In the genomic region with DNA sequence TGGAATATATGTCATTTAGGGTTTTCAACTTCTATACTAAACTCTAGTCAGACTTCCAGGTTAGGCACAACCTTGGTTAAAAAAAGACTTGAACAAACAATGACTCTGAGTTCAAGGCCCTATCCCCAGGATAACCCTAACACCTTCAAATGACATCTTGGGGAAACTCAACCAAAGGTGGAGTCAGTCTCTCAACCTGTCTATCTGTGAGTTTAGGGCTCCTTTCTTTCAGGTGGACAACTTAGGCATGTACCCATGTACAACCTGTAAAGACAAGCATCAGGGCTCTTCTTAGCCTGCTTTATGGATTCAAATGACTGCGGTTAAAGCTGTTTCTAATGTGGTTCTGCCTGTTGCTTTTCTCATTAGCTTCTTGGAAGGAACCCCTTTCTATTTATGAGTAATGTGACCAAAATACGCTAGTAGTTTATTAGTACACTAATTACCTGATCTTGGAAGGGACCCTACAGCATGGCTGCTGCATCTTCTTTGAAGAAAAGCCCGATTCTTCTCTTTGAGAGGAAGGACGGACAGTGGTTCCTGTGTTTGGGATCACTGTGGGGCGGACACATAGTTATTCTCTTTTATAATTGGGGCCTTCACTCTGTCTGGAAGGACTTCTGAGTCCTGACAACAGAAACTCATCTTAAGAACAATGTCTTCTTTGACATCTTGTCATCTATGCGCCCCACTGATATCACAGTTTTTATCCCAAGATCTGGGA, we compare ENCODE assay signal across 11 mouse cellular contexts. TPM values are rescaled to one million over a fixed set of nuclear protein-coding genes. Genes with fewer than 3 reads are reported as not detected.
DNase-seq lines count a peak whose midpoint lies in the region; ATAC-seq and TF ChIP-seq lines count a peak whose summit lies in the region.
"Had no signal": no experiment of that assay in that cellular context is flagged by ENCODE, and none has a peak within 500 bp of the region (broad histone marks: within the 10 kb centered on the region; RNA-seq: fewer than 3 reads in every experiment).

No protein-coding gene starts in this region.

- WGBS in forebrain, embryonic 10.5 days = 83% methylated on average over 6 of the region's 6 CpGs
- 78% methylated on average over 6 of the region's 6 CpGs for WGBS in forebrain, postnatal 0 days
- WGBS in kidney, postnatal 0 days = 88% methylated on average over 6 of the region's 6 CpGs
- WGBS in forebrain, embryonic 13.5 days = 85% methylated on average over 6 of the region's 6 CpGs
- WGBS in liver, postnatal 0 days (ENCODE audit: insufficient replicate concordance) = 91% methylated on average over 6 of the region's 6 CpGs

- H3K27me3 ChIP-seq in forebrain, embryonic 10.5 days (ENCODE audit: poor library complexity, severe bottlenecking) = no peaks in the 10 kb centered on the region
- no peaks in the 10 kb centered on the region for H3K27me3 ChIP-seq in forebrain, postnatal 0 days (ENCODE audit: insufficient read depth, low read length)
- H3K27me3 ChIP-seq in kidney, postnatal 0 days (ENCODE audit: insufficient read depth, low read length) = no peaks in the 10 kb centered on the region
- H3K27me3 ChIP-seq in forebrain, embryonic 13.5 days = no peaks in the 10 kb centered on the region
- H3K27me3 ChIP-seq in liver, postnatal 0 days (ENCODE audit: insufficient read depth, low read length) = no peaks in the 10 kb centered on the region

- H3K9me3 ChIP-seq in forebrain, embryonic 10.5 days = no peaks in the 10 kb centered on the region
- H3K9me3 ChIP-seq in forebrain, postnatal 0 days (ENCODE audit: low read length) = no peaks in the 10 kb centered on the region
- no peaks in the 10 kb centered on the region for H3K9me3 ChIP-seq in kidney, postnatal 0 days (replicated peaks; ENCODE audit: low read length)
- no peaks in the 10 kb centered on the region for H3K9me3 ChIP-seq in forebrain, embryonic 13.5 days (replicated peaks)
- H3K9me3 ChIP-seq in liver, postnatal 0 days (ENCODE audit: low read length) = no peaks in the 10 kb centered on the region

- no peak overlapping the region for H3K4me2 ChIP-seq in forebrain, postnatal 0 days (ENCODE audit: low read depth)
- H3K4me2 ChIP-seq in kidney, postnatal 0 days (ENCODE audit: low read length) = peak overlapping the region; percentile 51; the same call in 1 of the 2 replicates
- H3K4me2 ChIP-seq in forebrain, embryonic 13.5 days = peak overlapping the region; percentile 65
- peak overlapping the region; percentile 72 for H3K4me2 ChIP-seq in liver, postnatal 0 days (ENCODE audit: low read depth, low read length)

- TF ChIP-seq EP300 in liver, postnatal 0 days (IDR thresholded peaks at IDR 0.05; ENCODE audit: low read depth) = no peak

- no peak for DNase-seq in forebrain, embryonic 10.5 days (ENCODE audit: extremely low spot score, low spot score)
- no peak for DNase-seq in forebrain, postnatal 0 days
- no peak for DNase-seq in kidney, postnatal 0 days (ENCODE audit: low spot score)
- DNase-seq in kidney, adult 18-20 months = no peak
- no peak for DNase-seq in liver, postnatal 0 days
- no peak for DNase-seq in layer of hippocampus, adult 11-12 months (ENCODE audit: low spot score)
- DNase-seq in right cerebral cortex, postnatal 4 days = no peak
- DNase-seq: adrenal gland, adult 8-10 months; cerebellum, adult 11 months; layer of hippocampus, adult 9-11 months had no signal

- no peak for ATAC-seq in forebrain, postnatal 0 days
- ATAC-seq in kidney, postnatal 0 days (replicated peaks; ENCODE audit: low FRiP score, low read depth) = no peak
- no peak for ATAC-seq in forebrain, embryonic 13.5 days
- no peak for ATAC-seq in liver, postnatal 0 days

- H3K9ac ChIP-seq in forebrain, postnatal 0 days = no peak overlapping the region
- H3K9ac ChIP-seq in kidney, postnatal 0 days (ENCODE audit: low read depth, low read length) = no peak overlapping the region
- H3K9ac ChIP-seq in forebrain, embryonic 13.5 days = no peak overlapping the region
- H3K9ac ChIP-seq in liver, postnatal 0 days (replicated peaks) = peak overlapping the region; percentile 71; the same call in 1 of the 2 replicates

- no peaks in the 10 kb centered on the region for H3K36me3 ChIP-seq in forebrain, embryonic 10.5 days (replicated peaks)
- no peaks in the 10 kb centered on the region for H3K36me3 ChIP-seq in forebrain, postnatal 0 days (ENCODE audit: insufficient read depth)
- no peaks in the 10 kb centered on the region for H3K36me3 ChIP-seq in kidney, postnatal 0 days (ENCODE audit: insufficient read depth, low read length)
- no peaks in the 10 kb centered on the region for H3K36me3 ChIP-seq in forebrain, embryonic 13.5 days (ENCODE audit: poor library complexity, severe bottlenecking)
- no peaks in the 10 kb centered on the region for H3K36me3 ChIP-seq in liver, postnatal 0 days (replicated peaks; ENCODE audit: insufficient read depth, low read length)

- peak overlapping the region; percentile 52 for H3K4me3 ChIP-seq in forebrain, embryonic 10.5 days
- no peak overlapping the region for H3K4me3 ChIP-seq in forebrain, postnatal 0 days (ENCODE audit: low read depth, low read length)
- H3K4me3 ChIP-seq in kidney, postnatal 0 days (replicated peaks; ENCODE audit: low read depth, low read length) = no peak overlapping the region
- peak overlapping the region; percentile 43 for H3K4me3 ChIP-seq in forebrain, embryonic 13.5 days
- peak overlapping the region; percentile 54 for H3K4me3 ChIP-seq in liver, postnatal 0 days (ENCODE audit: low read depth, low read length)

- TF ChIP-seq CTCF in forebrain, postnatal 0 days (IDR thresholded peaks at IDR 0.05; ENCODE audit: low read depth) = no peak
- no peak for TF ChIP-seq CTCF in kidney, postnatal 0 days (IDR thresholded peaks at IDR 0.05; ENCODE audit: low read depth)
- no peak for TF ChIP-seq CTCF in liver, postnatal 0 days (IDR thresholded peaks at IDR 0.05; ENCODE audit: low read depth)

- H3K27ac ChIP-seq in forebrain, embryonic 10.5 days = 0 out of 2 replicates have a peak overlapping the region, but pooled peaks have one; percentile 86
- no peak overlapping the region for H3K27ac ChIP-seq in forebrain, postnatal 0 days (ENCODE audit: low read depth, low read length)
- no peak overlapping the region for H3K27ac ChIP-seq in kidney, postnatal 0 days
- no peak overlapping the region for H3K27ac ChIP-seq in forebrain, embryonic 13.5 days
- H3K27ac ChIP-seq in liver, postnatal 0 days (ENCODE audit: low read depth) = no peak overlapping the region; the same call in 1 of the 2 replicates

- peaks cover 40% of the 10 kb centered on the region for H3K4me1 ChIP-seq in forebrain, embryonic 10.5 days
- peaks cover 11% of the 10 kb centered on the region for H3K4me1 ChIP-seq in forebrain, postnatal 0 days (ENCODE audit: insufficient read depth)
- H3K4me1 ChIP-seq in kidney, postnatal 0 days (replicated peaks; ENCODE audit: insufficient read depth, low read length) = peaks cover 6% of the 10 kb centered on the region; the same call in 1 of the 2 replicates
- peaks cover 28% of the 10 kb centered on the region for H3K4me1 ChIP-seq in forebrain, embryonic 13.5 days
- peaks cover 11% of the 10 kb centered on the region for H3K4me1 ChIP-seq in liver, postnatal 0 days (ENCODE audit: insufficient read depth)

RNA-seq across cellular contexts. Expression of a gene that starts 1.6 kb away (rescaled TPM):
- polyA plus RNA-seq in forebrain, embryonic 10.5 days (2016; fragmentation: Nextera tagmentation; extraction: Ambion mirVana) = 11.7 and 14.9 TPM in 2 replicates
- total RNA-seq in forebrain, postnatal 0 days (2014; rRNA removed) = 246 and 305 TPM in 2 replicates
- 1.6 and 3.7 TPM in 2 replicates for polyA plus RNA-seq in forebrain, postnatal 0 days (2015; fragmentation: Nextera tagmentation; extraction: Ambion mirVana)
- polyA plus RNA-seq in kidney, postnatal 0 days (2015; fragmentation: Nextera tagmentation; extraction: Ambion mirVana) = 8.5 and 10.2 TPM in 2 replicates
- polyA plus RNA-seq in forebrain, embryonic 13.5 days (2015; fragmentation: Nextera tagmentation; extraction: Ambion mirVana) = 13.3 and 13.9 TPM in 2 replicates
- 5.1 and 5.3 TPM in 2 replicates for polyA plus RNA-seq in liver, postnatal 0 days (2015; fragmentation: Nextera tagmentation; extraction: Ambion mirVana)

RNA-seq across cellular contexts. Expression of a gene that starts 1.9 kb away (rescaled TPM):
- polyA plus RNA-seq in forebrain, embryonic 10.5 days (2016; fragmentation: Nextera tagmentation; extraction: Ambion mirVana) = 54.9 and 55.0 TPM in 2 replicates
- total RNA-seq in forebrain, postnatal 0 days (2014; rRNA removed) = 193 and 206 TPM in 2 replicates
- 4.8 and 8.3 TPM in 2 replicates for polyA plus RNA-seq in forebrain, postnatal 0 days (2015; fragmentation: Nextera tagmentation; extraction: Ambion mirVana)
- 33.8 and 48.4 TPM in 2 replicates for polyA plus RNA-seq in kidney, postnatal 0 days (2015; fragmentation: Nextera tagmentation; extraction: Ambion mirVana)
- polyA plus RNA-seq in forebrain, embryonic 13.5 days (2015; fragmentation: Nextera tagmentation; extraction: Ambion mirVana) = 60.3 and 62.0 TPM in 2 replicates
- 7.4 and 9.4 TPM in 2 replicates for polyA plus RNA-seq in liver, postnatal 0 days (2015; fragmentation: Nextera tagmentation; extraction: Ambion mirVana)

RNA-seq across cellular contexts. Expression of a gene that starts 3.4 kb away (rescaled TPM):
- polyA plus RNA-seq in forebrain, embryonic 10.5 days (2016; fragmentation: Nextera tagmentation; extraction: Ambion mirVana) = 53.1 and 58.6 TPM in 2 replicates
- 26.4 and 44.9 TPM in 2 replicates for total RNA-seq in forebrain, postnatal 0 days (2014; rRNA removed)
- 4.2 and 5.8 TPM in 2 replicates for polyA plus RNA-seq in forebrain, postnatal 0 days (2015; fragmentation: Nextera tagmentation; extraction: Ambion mirVana)
- polyA plus RNA-seq in kidney, postnatal 0 days (2015; fragmentation: Nextera tagmentation; extraction: Ambion mirVana) = 15.3 and 17.2 TPM in 2 replicates
- 42.8 and 45.2 TPM in 2 replicates for polyA plus RNA-seq in forebrain, embryonic 13.5 days (2015; fragmentation: Nextera tagmentation; extraction: Ambion mirVana)
- polyA plus RNA-seq in liver, postnatal 0 days (2015; fragmentation: Nextera tagmentation; extraction: Ambion mirVana) = 18.0 and 18.3 TPM in 2 replicates

RNA-seq across cellular contexts. Expression of a gene that starts 8.9 kb away (rescaled TPM):
- 6.4 and 7.7 TPM in 2 replicates for polyA plus RNA-seq in forebrain, embryonic 10.5 days (2016; fragmentation: Nextera tagmentation; extraction: Ambion mirVana)
- total RNA-seq in forebrain, postnatal 0 days (2014; rRNA removed) = 233 and 262 TPM in 2 replicates
- 0.40 TPM in 1 of 2 replicates, not detected in the other for polyA plus RNA-seq in forebrain, postnatal 0 days (2015; fragmentation: Nextera tagmentation; extraction: Ambion mirVana)
- 4.0 and 4.8 TPM in 2 replicates for polyA plus RNA-seq in kidney, postnatal 0 days (2015; fragmentation: Nextera tagmentation; extraction: Ambion mirVana)
- 7.5 and 10.3 TPM in 2 replicates for polyA plus RNA-seq in forebrain, embryonic 13.5 days (2015; fragmentation: Nextera tagmentation; extraction: Ambion mirVana)
- polyA plus RNA-seq in liver, postnatal 0 days (2015; fragmentation: Nextera tagmentation; extraction: Ambion mirVana) = 1.7 and 2.2 TPM in 2 replicates

RNA-seq across cellular contexts. Expression of a gene that starts 9.2 kb away (rescaled TPM):
- polyA plus RNA-seq in forebrain, embryonic 10.5 days (2016; fragmentation: Nextera tagmentation; extraction: Ambion mirVana) = 12.1 and 14.3 TPM in 2 replicates
- 9.2 and 47.2 TPM in 2 replicates for total RNA-seq in forebrain, postnatal 0 days (2014; rRNA removed)
- polyA plus RNA-seq in forebrain, postnatal 0 days (2015; fragmentation: Nextera tagmentation; extraction: Ambion mirVana) = 1.6 and 1.9 TPM in 2 replicates
- polyA plus RNA-seq in kidney, postnatal 0 days (2015; fragmentation: Nextera tagmentation; extraction: Ambion mirVana) = 4.0 and 4.5 TPM in 2 replicates
- 2.8 and 10.7 TPM in 2 replicates for polyA plus RNA-seq in forebrain, embryonic 13.5 days (2015; fragmentation: Nextera tagmentation; extraction: Ambion mirVana)
- 8.6 and 9.9 TPM in 2 replicates for polyA plus RNA-seq in liver, postnatal 0 days (2015; fragmentation: Nextera tagmentation; extraction: Ambion mirVana)

Comparison
In these comparisons a context has a peak if more than half of its experiments do, and no peak if none do; other contexts are left out.
1. H3K4me3 ChIP-seq: peak in forebrain, embryonic 10.5 days (single experiment), forebrain, embryonic 13.5 days (single experiment) and liver, postnatal 0 days (single experiment); none in forebrain, postnatal 0 days (single experiment) and kidney, postnatal 0 days (single experiment).